Mouse (Mus musculus) thymus, postnatal 36 days (tissue): ENCODE data around the gene Cd109.

ENCODE experiments used
- DNase-seq, 2 experiments: peaks; one replicate each; pipeline ENCODE4 v3.0.0; 2022; ENCODE audit warnings: mixed read lengths in 2 of 2

Cd109 gene

GRCm38 (mm10) chr9:78615401-78616021 lies at the start of gene Cd109:
Gene Cd109, plus strand, starts transcription at chr9:78615546.
- DNase-seq: peak in 1 of 2 experiments; percentile 5

- no peak for DNase-seq
These were observed 45.4 kb upstream of the Cd109 start for GRCm38 (mm10) chr9:78569934-78570333.

- DNase-seq: no peak
These were observed 38.9 kb upstream of the Cd109 start for GRCm38 (mm10) chr9:78576466-78576865.

GRCm38 (mm10) chr9:78578824-78579223 lies 36.5 kb upstream of the Cd109 start:
- DNase-seq: no peak

GRCm38 (mm10) chr9:78579644-78580396 lies 35.5 kb upstream of the Cd109 start:
- DNase-seq: no peak

- DNase-seq: no peak
These were observed 28.0 kb upstream of the Cd109 start for GRCm38 (mm10) chr9:78587218-78587883.

GRCm38 (mm10) chr9:78587914-78588313 lies 27.4 kb upstream of the Cd109 start, which contains the start of gene Slc17a5:
Gene Slc17a5, minus strand, starts transcription at chr9:78588041.
- DNase-seq: peak; percentile 94 to 95

- DNase-seq: peak; percentile 17
These were observed 26.8 kb upstream of the Cd109 start for GRCm38 (mm10) chr9:78588411-78589033.

GRCm38 (mm10) chr9:78590471-78590870 lies 24.9 kb upstream of the Cd109 start:
- DNase-seq: no peak

GRCm38 (mm10) chr9:78595257-78595656 lies 20.1 kb upstream of the Cd109 start:
- no peak for DNase-seq

- DNase-seq: no peak
These were observed 19.4 kb upstream of the Cd109 start for GRCm38 (mm10) chr9:78595769-78596555.

GRCm38 (mm10) chr9:78596834-78597233 lies 18.5 kb upstream of the Cd109 start:
- peak in 1 of 2 experiments; percentile 27 for DNase-seq

- DNase-seq: no peak
These were observed 15.4 kb upstream of the Cd109 start for GRCm38 (mm10) chr9:78599927-78600326.

GRCm38 (mm10) chr9:78601046-78601730 lies 14.2 kb upstream of the Cd109 start:
- no peak for DNase-seq

GRCm38 (mm10) chr9:78614201-78614600 lies 1.1 kb upstream of the Cd109 start:
- no peak for DNase-seq

GRCm38 (mm10) chr9:78619285-78619684 lies 3.9 kb downstream of the Cd109 start:
- no peak for DNase-seq

- DNase-seq: no peak
These were observed 8.0 kb downstream of the Cd109 start for GRCm38 (mm10) chr9:78623301-78623747.

GRCm38 (mm10) chr9:78629991-78630390 lies 14.6 kb downstream of the Cd109 start:
- no peak for DNase-seq

- no peak for DNase-seq
These were observed 16.5 kb downstream of the Cd109 start for GRCm38 (mm10) chr9:78631755-78632434.

GRCm38 (mm10) chr9:78633976-78634375 lies 18.6 kb downstream of the Cd109 start:
- no peak for DNase-seq

GRCm38 (mm10) chr9:78641386-78641785 lies 26.0 kb downstream of the Cd109 start:
- DNase-seq: no peak
